Mouse (Mus musculus) T-helper 1 cell (primary cell): ENCODE data around the gene Ssr3.

Source experiments
- in situ Hi-C: fragments of 300-600 bp; cut with MboI, MseI; formaldehyde crosslinking; loops from one replicate; pipeline ENCODE4 v1.15.1; 2025; ENCODE audit warnings: high pct_unique_total_duplicates

The Ssr3 gene

DNA sequence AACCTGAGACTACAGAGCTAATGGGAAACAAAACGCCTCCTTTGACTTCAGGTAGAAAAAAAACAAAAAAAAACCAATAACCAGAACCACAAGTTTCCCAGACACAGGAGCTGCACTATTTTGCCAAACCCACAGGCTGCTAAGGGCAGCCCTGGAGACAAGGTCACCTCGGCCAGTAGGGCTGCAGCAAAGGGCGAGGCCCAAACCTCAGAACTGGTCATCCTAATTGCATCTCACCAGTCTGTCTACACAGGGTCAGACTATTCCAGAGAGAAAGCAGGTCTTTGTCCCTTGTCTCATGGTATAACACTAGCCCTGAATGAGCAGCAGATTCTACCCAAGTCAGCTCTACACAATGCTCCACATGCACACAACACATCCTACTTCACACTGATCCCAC, 17.7 kb downstream of the Ssr3 start:
- in situ Hi-C loops: loop anchor here (25.0 kb wide), 1 partner anchor 1387 kb away; the partner anchor contains the start of gene Gmps

DNA sequence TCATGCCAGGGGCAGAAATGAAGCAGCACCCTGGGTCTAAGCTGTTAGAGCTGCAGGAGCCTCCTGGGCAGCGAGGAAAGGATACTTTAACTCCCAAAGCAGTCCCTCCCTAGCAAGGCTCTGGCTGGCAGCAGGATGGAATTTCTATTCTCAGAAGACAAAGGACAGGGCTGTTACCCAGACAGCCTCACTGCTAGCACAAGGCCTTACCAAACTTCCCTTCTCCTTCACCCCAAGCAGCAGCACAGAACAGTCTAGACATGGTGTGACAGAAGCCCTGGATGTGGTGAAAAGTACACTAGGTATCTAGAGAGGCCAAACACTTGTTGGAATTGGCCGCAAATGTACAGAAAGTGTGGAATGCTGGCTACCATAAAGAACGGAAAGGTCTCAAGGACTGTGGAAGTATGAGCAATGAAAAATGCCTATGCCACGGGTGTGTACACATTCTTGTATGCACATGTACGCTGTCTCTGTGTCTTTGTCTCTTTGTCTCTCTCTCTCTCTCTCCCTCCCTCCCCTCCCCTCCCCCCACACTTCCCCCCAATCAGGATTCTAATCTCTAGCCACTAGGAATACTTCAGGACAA, 18.7 kb downstream of the Ssr3 start:
- in situ Hi-C loops: loop anchor here (25.0 kb wide), 1 partner anchor 1386 kb away; the partner anchor contains the start of gene Gmps

DNA sequence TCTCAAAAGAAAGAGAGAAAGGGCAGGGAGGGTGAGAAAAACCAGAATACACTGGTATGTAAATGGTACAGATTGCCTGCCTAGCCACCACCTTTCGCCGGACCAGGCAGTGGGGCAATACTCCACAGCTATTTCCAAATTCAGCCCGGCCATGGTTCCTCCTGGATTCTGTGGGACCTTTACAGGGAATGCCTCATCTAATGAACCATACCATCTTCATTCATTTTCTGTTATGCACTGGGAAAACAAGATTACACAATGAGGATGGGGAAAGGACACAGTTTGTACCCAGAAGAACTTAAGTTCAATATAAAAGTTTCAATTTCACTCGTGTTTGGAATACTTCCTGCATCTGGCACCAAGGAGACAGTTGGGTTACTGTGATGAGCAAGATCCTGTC, 19.9 kb downstream of the Ssr3 start:
- in situ Hi-C loops: loop anchor here (25.0 kb wide), 1 partner anchor 1385 kb away; the partner anchor contains the start of gene Gmps

DNA sequence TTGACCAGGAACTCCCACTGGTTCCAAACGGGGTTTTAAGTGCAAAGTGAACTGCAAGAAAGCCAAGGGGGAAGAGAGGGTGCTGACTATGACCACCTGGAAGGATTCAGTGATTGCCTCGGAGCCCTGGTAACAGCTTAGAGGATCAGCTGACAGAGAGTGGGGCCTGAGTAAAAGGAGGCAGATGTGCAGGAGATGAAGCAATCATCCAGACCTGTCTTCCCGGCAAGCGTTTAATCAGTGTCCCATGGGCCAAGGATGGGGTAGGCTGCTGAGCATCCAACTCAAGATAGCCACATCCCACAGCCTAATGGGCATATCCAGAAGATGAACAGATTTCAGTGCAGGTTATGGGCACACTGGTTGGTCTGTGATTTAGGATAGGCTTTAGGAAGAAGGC, 24.5 kb downstream of the Ssr3 start:
- in situ Hi-C loops: loop anchor here (25.0 kb wide), 1 partner anchor 1381 kb away; the partner anchor contains the start of gene Gmps

DNA sequence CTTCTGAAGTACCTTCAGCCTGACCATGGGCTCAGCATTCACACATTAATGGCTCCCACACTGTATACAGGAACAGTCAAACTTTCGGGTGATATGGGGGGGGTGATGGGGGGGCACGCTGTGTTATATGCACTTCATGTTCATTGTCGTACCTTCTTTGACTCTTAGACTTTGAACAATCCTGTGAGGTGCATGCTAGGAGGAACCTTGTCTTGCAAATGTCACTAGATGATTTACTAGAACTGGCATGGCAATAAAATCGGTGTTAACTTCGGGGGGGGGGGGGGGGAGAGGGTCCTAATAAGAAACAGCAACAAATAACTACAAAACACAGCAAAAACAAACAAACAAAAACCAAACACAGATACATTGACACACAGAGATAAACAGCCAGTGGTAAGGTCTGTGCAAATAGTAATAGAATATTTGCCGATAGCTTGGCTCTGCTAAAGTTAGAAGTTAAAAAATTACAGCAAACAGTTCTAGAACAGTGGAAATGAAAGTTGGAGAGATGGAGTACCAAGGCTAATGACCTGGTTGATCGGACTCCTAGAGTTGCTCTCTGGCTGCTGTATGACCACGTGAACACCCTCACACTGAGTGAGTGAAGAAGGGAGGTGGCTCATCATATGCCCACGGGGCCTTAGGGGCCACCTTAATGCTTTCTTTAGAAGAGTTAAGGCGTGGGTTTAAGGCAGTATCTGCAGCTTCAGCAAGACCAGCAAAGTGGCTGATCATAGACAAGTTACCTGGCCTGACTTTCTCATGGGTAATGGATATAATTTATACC, 26.3 kb downstream of the Ssr3 start:
- in situ Hi-C loops: loop anchor here (25.0 kb wide), 1 partner anchor 1379 kb away; the partner anchor contains the start of gene Gmps

DNA sequence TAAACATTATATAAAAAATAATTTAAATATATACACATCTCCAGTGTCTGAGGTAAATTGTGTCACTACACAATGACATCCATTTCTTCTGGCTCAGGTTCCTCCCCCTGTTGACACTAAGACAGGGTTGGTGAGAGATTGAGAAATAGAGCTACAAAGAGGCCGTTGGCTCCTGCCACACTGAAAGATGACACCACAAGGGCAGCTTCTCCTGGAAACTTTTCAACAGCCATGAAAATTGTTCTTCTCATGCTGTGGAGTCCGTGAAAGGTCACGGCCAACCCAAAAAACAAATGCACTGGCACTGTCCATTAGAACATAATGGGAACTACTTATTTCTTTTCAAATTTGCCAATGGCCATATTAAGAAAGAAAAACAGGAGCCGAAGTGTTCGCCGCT, 27.2 kb downstream of the Ssr3 start:
- in situ Hi-C loops: loop anchor here (25.0 kb wide), 1 partner anchor 1378 kb away; the partner anchor contains the start of gene Gmps

DNA sequence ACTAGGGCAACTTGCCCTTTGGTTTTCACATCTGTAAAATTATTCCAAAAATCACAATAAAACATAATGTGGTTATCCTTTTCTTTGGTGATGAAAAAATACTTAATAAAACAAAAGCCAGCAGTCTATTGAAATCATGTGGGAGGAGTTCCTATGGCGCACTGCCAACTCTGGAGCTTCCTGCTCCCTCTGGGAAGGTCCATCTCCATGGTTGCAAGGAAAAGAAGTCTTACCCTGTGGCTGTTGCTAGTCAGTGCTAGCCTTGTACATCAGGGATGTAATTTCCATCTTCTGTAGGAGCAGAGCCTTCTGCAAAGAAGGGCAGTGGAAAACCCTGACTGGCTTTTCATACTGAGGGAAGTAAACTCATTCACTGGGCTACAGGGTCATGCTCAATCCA, 29.0 kb downstream of the Ssr3 start:
- in situ Hi-C loops: loop anchor here (25.0 kb wide), 1 partner anchor 1376 kb away; the partner anchor contains the start of gene Gmps

DNA sequence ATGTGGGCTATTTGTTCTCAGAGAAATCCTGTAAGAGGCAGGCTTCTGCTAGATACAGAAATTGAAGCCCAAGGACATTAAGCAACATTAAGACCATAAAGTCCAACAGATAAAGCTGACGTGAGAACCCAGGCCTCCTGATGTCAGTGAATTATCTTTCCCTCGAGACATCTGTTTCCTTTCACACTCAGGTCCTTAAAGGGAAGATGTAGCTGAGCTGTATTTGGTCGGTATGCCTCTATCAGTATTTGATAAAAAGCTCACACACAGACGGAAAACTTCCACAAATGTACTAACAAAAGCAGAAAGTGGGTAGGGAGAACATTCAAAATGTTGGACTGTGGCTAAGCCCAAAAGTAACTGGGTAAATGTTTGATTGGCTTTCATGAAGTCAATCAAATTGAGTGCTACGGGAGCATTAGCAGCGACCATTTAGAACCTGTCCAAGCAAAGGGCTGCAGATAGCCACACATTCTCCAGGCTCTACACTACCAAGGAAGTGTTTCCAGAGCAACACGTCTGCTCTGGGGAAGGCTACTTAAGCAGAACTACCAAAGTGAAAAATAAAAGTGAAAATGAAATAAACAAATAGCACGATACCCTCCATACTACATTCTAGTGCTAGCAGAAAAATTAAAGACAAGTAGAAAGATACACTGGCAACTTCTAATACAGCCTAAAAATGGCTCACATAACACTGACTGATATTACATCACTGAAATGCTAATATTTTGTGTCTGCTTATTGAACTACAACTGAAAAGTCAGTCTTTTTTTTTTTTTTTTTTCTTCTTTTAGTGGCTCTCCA, 32.1 kb downstream of the Ssr3 start:
- in situ Hi-C loops: loop anchor here (25.0 kb wide), 1 partner anchor 1373 kb away; the partner anchor contains the start of gene Gmps

DNA sequence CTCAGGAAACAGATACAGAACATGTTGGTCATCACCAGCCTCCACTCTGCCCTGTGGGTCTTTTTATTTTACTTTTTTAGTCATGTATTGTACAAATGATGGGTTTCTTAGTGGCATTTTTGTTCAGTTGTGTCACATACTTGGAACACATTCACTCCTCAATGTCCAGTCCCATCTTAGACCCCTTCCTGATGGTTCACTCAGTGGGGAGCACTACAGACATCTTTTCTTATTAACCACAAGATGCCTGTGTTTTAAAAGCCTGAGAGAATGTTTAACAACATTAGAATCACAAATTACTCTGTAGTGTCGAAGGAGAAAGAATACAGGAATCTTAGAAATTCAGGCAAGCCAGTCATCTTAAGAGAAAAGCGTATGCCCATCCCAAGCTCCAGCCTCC, 33.6 kb downstream of the Ssr3 start:
- in situ Hi-C loops: loop anchor here (25.0 kb wide), 1 partner anchor 1372 kb away; the partner anchor contains the start of gene Gmps

DNA sequence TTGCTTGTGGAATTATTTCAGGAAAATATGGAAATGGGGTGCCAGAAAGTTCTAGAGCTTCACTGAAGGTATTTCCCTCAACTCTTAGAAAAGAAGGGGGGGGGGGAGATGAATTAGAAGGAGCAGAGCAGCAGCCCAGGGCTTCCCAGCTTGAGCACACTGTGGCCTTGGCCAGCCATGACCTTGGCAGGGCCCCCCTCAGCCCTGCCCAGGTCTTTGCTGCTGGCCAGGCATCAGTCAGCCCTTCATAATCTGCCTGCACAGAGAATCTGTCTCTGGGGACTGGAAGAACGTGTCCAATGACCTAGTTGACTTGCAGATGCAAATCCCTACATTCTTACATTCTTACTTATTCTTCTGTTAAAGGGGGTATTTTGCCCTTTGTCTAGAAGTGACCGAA, 34.1 kb downstream of the Ssr3 start:
- in situ Hi-C loops: loop anchor here (25.0 kb wide), 1 partner anchor 1371 kb away; the partner anchor contains the start of gene Gmps

DNA sequence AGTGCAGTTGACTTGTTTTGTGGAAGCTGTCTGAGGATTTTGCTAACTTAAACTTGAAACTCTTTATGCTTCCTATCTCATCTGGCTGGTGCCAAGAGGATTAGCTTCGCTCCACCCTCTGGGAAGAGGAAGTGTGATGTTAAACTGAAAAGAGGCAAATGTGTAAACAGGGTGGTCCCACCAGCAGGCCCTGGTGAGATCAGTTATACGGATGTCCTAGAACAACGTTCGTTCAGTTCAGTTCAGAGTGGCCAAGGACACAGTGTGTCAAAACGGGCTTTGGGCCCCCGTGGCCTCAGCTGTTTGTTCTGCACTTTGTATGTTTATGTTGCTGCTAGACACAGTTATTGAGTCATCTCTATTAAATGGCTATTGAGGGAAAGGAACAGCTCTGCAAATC, 36.9 kb downstream of the Ssr3 start:
- in situ Hi-C loops: loop anchor here (25.0 kb wide), 1 partner anchor 1368 kb away; the partner anchor contains the start of gene Gmps

DNA sequence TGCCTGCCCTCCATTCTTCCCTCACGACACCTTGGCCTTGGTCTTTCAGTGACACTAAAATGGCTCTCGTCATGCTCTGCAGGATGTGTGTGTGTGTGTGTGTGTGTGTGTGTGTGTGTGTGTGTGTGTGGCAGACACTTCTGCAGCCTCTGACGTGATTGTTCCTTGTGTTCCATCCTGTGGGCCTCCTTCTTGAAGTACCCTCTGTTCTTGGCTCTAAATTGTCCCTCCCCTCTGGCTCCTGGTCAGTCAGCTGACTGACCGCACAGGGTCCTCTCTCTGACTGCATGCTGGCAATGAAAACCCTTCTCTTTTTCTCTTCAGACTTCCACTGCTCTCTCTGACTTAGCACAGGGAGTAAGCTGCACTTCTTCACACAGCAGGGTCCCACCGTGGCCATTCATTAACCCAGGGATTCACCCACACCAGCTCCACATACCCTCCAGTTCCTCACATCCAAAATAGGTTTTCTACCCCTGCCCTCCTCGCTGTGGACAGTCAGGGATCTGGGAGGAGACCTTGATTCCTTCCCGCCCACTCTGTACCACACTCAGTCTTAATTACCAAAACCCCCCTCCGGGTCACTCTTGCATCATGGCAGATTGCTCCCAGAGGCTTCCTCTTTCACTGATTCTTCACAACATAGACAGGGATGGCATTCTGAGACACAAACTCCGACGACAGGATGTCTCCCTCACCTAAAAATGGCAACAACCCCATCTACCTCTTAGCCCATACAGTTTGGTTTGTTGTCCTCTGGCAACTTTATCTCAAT, 39.0 kb downstream of the Ssr3 start:
- in situ Hi-C loops: loop anchor here (25.0 kb wide), 1 partner anchor 1366 kb away; the partner anchor contains the start of gene Gmps

DNA sequence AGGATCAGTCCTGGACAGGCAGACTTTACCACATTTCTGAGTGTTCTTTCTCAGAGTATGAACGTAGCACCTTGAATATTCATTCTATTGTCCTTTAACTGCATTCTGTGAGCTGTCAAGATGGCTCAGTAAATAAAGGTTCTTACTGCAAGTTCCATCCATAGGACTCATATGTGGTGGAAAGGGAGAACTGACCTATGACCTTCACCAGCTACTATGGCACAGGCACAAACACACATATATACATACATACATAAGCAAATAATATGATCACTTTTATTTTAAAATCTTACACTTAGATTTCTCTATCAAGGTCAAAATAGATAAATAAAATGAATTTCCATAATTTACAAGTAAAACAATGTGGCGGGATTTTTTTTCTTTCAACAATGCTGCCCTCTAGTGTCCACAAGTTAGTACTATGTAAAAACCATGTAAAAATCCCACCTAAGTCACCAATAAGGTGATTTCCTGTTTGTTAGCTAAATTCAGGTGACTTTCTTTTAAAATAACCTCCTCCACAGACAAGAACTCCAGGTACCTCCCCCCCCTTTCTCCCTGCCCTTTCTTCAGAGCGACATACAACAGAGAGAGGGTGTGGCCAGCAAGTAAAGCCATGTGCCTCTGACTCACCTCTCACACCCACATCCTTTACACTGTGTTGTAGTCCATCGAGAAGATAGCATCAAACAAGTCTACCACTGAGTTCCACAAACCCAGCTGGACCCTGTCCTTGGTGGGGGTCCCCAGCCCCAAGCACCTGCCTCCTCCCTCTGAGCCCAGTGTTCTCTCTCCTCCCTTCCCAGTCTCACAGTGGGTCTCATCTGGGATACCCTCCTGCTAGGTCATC, 39.9 kb downstream of the Ssr3 start:
- in situ Hi-C loops: loop anchor here (25.0 kb wide), 1 partner anchor 1365 kb away; the partner anchor contains the start of gene Gmps

DNA sequence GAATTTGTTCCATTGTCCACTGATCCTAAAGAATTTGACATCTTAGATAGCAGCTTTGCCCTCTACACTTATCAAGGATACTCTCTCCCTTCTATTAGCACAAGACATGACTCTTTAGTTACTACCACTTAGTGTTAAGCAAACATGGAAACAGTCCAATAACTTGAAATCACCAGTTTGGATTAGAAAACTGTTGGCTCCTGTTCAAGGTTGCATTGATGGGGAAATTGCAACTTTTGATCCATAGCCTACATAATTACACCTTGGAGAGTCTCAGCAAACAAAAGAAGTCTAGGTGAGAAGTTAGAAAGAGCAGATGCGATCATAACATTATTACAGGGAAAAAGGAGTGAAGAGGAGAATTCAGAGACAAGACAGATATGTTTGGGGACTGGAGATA, 46.2 kb downstream of the Ssr3 start:
- in situ Hi-C loops: no loop called here

DNA sequence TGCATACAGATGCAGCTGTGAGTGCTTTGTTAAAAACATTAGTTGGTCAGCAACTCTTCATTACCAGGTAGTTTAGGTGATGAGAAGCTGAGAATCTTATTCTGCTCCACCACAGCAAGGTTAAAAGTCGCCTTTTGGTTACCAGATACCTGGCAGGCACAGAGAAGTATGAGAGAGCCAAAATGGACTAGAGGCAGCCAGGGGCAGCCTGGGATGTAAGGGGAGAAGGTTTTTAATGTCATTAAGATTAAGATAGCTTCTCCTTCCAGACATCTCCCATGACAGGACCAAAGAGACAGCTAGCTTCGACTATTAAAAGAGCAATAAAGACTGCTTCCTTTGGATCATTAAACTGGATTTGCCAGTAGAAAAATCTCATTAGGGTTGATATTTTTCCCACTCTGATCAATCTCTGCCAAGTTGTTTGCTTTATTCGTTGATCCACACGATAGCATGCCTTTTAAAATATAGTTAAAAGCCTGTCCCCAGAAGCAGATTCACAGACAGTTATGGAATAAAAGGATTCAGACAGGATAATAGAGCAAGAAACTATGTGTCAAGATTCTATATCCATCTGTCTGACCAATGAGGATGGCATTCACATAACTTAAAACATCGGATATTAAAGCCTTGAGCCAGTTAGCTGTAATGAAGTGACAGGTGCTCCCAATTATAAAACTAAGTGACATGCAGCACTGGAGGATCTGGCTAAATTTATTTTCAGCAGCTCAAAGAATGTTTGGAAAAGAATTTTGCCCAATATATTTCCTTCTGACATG, 52.1 kb downstream of the Ssr3 start:
- in situ Hi-C loops: no loop called here

DNA sequence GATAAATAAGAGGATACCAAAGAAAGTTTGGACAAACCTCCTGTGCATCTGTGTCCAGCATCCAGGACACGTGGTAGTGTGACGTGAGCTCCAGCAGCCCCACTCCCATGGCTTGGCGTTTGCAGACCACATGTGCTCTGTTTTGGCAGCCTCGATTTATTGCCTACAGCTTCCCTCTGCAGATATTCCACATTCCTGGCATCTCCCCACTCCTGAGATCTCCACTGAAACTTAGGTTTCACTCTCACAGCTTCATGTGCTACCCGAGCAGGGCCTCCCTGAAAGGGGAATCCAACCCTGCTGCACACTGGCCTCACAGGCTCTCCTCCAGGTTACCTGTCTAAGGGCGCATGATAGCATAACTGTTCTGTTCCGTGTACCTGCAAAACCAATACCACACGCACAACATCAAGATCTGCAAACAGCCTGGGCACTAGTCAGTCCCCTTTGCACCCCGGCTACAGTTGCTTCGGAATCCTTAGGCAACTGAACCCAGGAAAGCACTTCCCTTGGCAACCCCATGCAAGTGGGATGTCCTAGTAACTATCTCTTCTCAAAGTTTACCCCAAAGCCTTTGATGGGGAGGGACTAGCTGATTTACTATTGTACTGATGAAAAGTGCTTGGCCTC, 54.5 kb downstream of the Ssr3 start:
- in situ Hi-C loops: no loop called here
